Mouse (Mus musculus): Measurements from ENCODE around the gene Adam15.

DNA sequence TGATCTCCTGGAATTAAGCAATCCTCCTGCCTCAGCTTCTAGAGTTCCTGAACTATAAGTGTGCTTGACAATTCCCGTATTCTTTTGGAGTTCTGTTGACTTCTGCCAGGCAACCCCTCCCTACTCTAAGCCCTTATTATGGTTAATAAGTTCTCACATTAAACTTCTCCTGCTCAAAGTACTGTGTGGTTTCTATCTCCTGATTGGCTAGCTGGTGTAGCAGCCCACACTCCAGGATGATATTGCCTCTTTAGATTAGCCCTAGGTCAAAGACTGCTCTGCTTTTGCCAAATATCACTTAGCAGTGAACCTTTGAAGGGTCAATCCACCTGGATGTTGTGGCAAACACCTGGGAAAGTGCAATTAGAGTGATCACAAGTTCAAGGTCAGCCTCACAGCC is 49.7 kb downstream of the Adam15 start:
- TF ChIP-seq CTCF (IDR thresholded peaks at IDR 0.05; ENCODE audit: low read depth) (no peak), EP300 (IDR thresholded peaks at IDR 0.05; ENCODE audit: low read depth) (peak; percentile 24; the same call in 1 of the 2 replicates)

Data from liver, postnatal 0 days (tissue).